Mouse (Mus musculus): ENCODE measurements around the gene Gtsf1l.

DNA sequence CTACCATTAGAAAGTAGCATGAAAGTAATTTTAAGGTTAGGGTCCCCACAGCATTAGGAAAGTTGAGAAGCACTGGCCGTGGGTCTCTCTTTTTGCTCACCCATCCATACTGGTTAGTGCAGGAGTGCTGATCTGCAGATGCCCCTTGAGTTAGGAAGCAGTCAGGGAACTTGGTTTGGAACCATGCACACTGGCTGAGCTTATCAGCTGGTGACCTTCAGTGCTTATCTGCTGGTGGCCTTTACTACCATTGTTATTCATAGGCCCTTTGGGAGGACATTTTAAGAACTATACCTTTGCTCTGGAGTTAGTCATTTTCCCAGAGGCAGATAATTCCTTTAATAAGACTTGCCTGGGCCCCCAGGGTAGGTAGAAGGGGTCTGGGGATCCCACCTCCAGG, 20.4 kb downstream of the Gtsf1l start:
- no peak for TF ChIP-seq CTCF (IDR thresholded peaks at IDR 0.05; ENCODE audit: low read depth)
- no peak for TF ChIP-seq EP300 (IDR thresholded peaks at IDR 0.05; ENCODE audit: low read depth)
